Mouse (Mus musculus) mesoderm, embryonic 11.5 days (tissue): Measurements from ENCODE around the gene D930007J09Rik.
A peak's percentile ranks its signal among the peaks of the same experiment; 100 is the strongest.

Experiments
- DNase-seq: peaks from one replicate; pipeline ENCODE4 v3.0.0-alpha.2; 2012; ENCODE audit warnings: low read depth, low spot score

D930007J09Rik gene

GRCm38 (mm10) chr13:32802259-32803081, at the start of gene D930007J09Rik:
D930007J09Rik (minus strand) TSS chr13:32802849.
- DNase-seq = peak; percentile 42

DNA sequence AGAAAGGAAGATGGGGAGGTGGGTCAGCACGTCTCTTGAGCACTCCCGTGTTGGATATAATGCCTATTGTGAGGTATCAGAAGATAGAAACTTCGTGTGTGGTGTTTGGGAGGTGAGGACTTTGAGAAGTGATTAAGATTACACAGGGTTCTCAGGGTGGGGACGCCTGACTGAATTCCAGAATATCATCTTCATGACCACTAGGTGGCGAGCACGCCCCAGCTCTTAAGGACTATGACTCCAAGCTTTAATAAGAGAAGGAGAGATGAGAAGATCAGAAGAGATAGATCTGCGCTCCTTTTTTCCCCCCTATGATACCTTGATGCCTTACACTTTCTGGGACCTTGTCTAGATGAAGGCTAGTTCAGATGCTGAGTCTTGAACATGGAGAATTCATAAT, 49.3 kb upstream of the D930007J09Rik start:
- DNase-seq = peak; percentile 63

DNA sequence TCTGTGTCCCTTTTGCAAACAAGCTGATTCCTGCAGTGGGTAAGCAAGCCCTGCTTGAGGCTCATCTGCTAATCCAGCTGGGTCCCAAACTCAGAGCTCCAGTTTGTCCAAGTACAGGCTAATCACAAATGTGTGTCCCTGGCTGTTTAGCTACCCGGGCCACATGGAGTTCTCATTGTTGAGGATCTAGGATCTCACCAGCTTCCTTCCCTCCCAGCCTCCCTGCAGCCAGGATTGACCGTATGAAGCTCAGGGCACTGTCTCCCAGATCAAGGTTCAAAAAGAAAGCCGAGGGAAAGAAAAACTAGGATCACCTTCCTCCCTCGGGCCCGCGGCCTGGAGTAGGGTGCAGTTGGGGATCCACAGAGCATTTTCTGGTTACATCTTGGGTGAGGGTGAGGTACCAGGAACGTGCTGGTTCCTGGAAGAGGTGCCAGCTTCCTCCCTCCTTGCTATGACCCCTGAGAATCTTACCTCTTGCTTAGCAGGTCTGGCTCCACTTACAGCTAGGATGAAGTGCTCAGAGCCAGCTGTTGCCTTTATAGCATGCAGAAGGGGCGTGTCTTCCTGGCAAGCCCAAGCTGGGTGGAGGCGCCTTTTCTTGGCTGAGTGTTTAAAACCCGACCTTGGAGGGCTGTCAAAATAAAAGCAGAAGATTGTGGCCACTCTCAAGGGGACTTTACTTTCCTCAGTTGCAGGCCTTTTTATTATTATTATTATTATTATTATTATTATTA, 48.2 kb upstream of the D930007J09Rik start, which contains the start of gene Serpinb1a:
Serpinb1a (minus strand) TSS at position 518 of the 737 bp plus-strand sequence.
- DNase-seq = no peak

- no peak for DNase-seq
Observed at GRCm38 (mm10) chr13:32850156-32850555, 47.5 kb upstream of the D930007J09Rik start.

DNA sequence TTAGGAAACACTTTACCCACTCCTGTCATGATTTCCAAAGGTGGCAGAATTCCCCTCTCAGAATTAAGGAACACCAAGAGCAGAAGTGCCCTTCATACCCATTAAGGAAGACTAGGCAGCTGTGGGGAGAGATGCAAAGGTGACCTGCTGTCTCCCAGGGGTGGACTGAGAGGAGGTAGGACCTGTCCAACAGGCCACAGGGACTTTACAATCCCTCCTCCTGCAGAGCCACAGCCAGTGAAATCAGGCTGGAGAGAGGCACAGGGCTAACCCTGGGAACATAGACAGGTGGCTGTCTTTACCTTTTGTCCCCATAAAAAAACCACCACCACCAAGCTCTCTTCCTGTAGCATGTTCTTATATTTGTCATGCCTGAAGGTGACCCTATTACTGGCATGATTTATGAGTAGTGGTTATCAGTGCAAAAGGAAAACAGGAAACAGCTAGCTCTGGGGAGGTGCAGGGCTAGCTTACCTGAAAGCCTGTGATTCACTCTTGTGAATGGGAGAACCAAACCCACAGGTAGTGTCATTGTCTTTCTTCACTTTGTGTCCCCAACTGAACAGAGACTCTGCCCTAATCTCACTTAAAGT, 47.0 kb upstream of the D930007J09Rik start:
- DNase-seq = no peak

- DNase-seq = no peak
Observed at GRCm38 (mm10) chr13:32849092-32849491, 46.4 kb upstream of the D930007J09Rik start.

DNA sequence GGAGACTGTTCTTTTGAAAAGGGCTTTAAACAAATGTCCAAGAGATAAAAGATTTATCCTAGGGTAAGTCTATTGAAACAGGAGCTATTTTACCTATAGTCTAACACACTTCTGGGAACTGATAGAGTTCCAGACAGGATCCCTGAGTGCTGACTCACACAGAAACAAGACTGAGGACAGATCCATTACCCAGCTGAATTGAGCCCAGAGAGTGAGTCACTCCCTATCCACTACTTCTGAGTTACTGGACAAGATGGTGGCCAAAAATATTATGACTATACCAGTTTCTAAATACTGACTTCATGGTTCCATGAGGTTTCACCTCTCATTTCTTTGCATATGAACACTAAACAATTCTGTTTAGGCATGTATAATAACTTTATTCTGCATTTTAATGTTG, 43.6 kb upstream of the D930007J09Rik start:
- no peak for DNase-seq

DNA sequence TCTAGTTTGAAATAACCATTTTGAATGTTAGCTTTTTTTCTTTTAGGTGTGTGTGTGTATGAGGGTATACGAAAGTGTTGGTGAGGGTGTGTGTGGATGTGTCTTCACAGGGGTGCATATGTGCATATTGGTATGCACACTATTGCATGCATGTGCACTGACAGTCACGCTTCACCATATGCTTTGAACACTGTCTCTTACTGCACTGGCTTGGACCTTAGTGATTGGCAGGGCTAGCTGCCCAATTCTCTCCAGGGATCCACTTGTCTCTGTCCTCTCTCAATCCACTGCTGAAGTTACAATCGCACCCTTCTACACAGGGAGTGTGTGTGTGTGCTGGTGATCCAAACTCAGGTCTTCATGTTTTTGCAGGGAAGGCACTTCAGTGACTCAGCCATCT, 38.7 kb upstream of the D930007J09Rik start:
- DNase-seq = no peak

GRCm38 (mm10) chr13:32839314-32839713, 36.7 kb upstream of the D930007J09Rik start:
- no peak for DNase-seq

GRCm38 (mm10) chr13:32834513-32834912, 31.9 kb upstream of the D930007J09Rik start:
- DNase-seq = no peak

DNA sequence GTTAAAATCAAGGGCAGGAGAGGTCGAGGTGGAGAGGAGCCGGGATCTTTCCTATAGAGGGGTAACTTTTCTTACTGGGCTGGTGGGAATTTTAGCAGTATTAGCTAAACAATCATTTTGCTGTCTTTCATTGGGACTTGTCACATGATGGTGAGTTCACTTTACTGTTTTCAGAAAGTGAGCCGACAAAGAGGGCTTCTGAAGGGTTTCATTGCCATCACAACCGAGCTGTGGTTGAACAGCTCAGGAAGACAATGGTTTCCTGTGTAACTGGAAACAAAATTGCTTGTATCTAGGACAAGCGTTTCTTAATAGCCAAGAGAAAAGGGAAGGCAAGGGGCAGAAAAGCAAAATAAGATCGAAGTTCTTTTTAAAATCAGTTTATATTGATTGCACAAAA, 30.6 kb upstream of the D930007J09Rik start:
- DNase-seq = no peak

- DNase-seq = no peak
Observed at GRCm38 (mm10) chr13:32832776-32833175, 30.1 kb upstream of the D930007J09Rik start.

DNA sequence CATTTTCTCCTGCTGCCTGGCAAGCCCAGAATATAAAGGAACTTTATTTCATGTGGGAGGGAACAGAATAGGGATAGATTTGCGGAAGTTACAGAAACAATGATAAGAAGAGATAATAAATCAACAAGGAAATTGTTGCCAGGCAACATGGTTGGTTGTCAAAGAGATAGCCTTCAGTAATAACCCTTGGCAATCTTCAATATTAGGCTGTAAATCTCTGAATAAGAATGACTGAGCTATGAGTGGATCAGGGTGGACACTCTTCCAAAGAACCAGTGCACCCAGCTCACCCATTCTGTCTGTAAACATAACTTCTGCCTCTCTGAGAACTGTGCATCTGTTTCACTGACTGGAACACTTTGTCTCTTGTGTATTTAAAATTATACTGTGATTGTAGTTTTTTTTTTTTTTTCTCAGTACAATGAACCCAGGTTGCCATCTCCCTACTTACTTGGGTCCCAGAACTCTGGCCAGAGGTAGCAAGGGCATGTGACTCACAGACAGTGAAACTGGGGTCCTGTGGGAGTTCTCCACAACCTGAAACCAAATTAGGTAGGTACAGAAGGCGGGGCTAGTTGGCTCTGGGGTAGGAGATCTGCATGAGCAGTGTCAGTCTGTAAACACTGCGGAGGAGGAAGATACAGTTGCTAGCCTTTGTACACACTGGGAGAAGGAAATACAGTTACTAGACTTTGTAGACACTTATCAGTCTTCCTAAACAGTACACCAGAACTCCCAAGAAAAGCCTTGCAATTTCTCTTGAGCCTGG, 29.0 kb upstream of the D930007J09Rik start:
- no peak for DNase-seq

DNA sequence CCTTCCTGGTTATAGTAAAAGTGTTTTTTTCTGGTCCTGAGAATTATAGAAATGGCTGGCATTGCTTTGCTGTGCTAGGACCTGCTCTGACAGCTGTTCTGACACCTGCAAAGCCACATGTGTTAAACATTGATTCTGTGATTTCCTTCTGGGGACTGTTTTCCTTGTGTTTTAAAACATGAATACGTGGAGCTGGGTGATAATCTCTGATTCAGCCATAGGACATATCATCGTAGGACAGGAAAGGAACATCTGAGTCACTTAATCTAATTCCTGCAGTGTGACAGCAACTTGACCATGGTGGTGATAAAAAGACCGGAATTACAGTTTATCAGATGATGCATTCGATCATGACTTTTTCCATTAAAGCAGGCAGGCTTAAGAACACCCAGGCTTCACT, 26.2 kb upstream of the D930007J09Rik start:
- DNase-seq = no peak

- DNase-seq = peak; percentile 63
Observed at GRCm38 (mm10) chr13:32827951-32828350, 25.3 kb upstream of the D930007J09Rik start.

- DNase-seq = no peak
Observed at GRCm38 (mm10) chr13:32827111-32827822, 24.6 kb upstream of the D930007J09Rik start.

- no peak for DNase-seq
Observed at GRCm38 (mm10) chr13:32825546-32825945, 22.9 kb upstream of the D930007J09Rik start.

GRCm38 (mm10) chr13:32824377-32825330, 22.0 kb upstream of the D930007J09Rik start:
- no peak for DNase-seq

DNA sequence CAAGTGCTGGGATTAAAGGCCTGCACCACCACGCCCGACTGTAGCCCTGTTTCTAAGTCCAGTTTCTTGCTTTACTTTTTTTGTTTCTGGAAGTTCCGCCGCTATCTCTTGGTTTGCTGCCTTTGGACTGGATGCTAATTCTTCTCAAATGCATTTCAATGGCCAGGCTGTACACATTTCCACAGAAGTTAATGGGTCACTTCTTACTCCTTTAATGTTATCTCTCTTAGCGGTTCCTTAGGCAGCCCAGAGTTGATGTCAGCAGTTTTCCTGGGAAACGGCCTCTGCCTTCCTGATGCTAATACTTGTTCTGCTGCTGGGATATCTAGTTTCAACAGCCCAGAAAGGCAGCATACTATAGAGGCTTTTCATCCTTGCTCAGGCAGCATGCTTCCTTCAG, 20.5 kb upstream of the D930007J09Rik start:
- no peak for DNase-seq

DNA sequence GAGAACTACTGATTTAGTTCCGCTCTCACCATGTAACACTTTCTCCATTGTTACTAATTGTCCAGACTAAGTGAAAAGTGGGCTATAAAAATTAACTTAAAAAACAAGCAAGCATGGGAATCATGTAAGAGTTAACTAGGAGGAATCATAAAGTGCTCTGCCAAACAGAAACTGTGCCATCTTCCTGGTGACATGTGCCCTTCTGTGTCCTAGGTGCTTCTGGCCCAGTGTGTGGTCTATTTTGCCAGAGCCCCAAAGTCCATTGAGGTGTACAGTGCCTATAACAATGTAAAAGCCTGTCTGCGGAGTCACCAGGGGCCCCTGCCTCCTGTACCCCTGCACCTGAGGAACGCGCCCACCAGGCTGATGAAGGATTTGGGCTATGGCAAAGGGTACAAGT, 19.0 kb upstream of the D930007J09Rik start:
- DNase-seq = no peak
